Mouse (Mus musculus): Measurements from ENCODE around the gene Gm2a.

GRCm38 (mm10) chr11:55131946-55132345, 34.0 kb downstream of the Gm2a start:
- TF ChIP-seq MYOG (IDR thresholded peaks at IDR 0.05; ENCODE audit: control insufficient read depth in 1 of 3, insufficient read depth in 1 of 3, insufficient read length in 2 of 3, low read depth in 2 of 3): no peak
- TF ChIP-seq USF1 (IDR thresholded peaks at IDR 0.05; ENCODE audit: low read depth): no peak
- TF ChIP-seq MYOD1 (IDR thresholded peaks at IDR 0.05; ENCODE audit: control insufficient read depth in 1 of 3, insufficient read length in 2 of 3, low read depth in 2 of 3): no peak
- TF ChIP-seq E2F4 (IDR thresholded peaks at IDR 0.05; ENCODE audit: insufficient read depth): no peak
- no peak for TF ChIP-seq POLR2A (IDR thresholded peaks at IDR 0.05; ENCODE audit: insufficient read length, low read depth)
- TF ChIP-seq TCF12 (IDR thresholded peaks at IDR 0.05; ENCODE audit: insufficient read depth, poor library complexity, severe bottlenecking): no peak
- no peak for TF ChIP-seq MAX (IDR thresholded peaks at IDR 0.05; ENCODE audit: low read depth)
- TF ChIP-seq CEBPB (IDR thresholded peaks at IDR 0.05; ENCODE audit: insufficient read depth, poor library complexity, severe bottlenecking): no peak
- no peak for TF ChIP-seq REST (IDR thresholded peaks at IDR 0.05; ENCODE audit: insufficient read depth, insufficient read length)

Data from myocyte (in vitro differentiated cells).